Mouse (Mus musculus): ENCODE data around the gene Jak1. TPM values are rescaled to one million over a fixed set of nuclear protein-coding genes. Genes with fewer than 3 reads are reported as not detected.

The Jak1 gene
- polyA plus RNA-seq, 1 experiment from 2014 or later = 84.5 TPM

DNA sequence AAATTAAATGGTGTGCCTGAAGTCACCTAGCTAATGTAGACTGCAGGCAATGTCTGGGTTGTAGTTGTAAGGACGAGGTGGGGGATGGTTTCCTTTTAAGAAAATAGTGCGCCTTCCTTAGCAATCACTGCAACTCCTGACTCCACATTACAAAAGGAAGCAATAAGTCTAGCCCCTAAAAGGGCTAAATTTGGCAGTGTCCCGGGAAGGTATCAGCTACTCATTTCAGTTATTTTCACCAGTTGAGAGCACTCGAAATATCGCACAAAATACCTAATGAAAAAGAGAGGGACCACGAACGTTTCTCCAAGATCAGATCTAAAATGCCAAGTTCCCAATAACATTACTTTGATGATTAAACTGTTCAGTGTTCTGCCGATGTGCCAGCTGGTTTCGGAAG lies 28.6 kb upstream of the Jak1 start:
- peak overlapping the region; percentile 92; the same call in 1 of the 2 replicates for H3K27ac ChIP-seq
- H3K4me3 ChIP-seq (replicated peaks) = peak overlapping the region; percentile 50; the same call in 1 of the 2 replicates
- ATAC-seq (ENCODE audit: insufficient read depth, low FRiP score, low read depth) = no peak
- H3K27me3 ChIP-seq (replicated peaks) = no peaks in the 10 kb centered on the region
- H3K9me3 ChIP-seq = no peaks in the 10 kb centered on the region
- peaks cover 15% of the 10 kb centered on the region; the same call in 1 of the 2 replicates for H3K4me1 ChIP-seq
- no peaks in the 10 kb centered on the region for H3K36me3 ChIP-seq
- H3K4me2 ChIP-seq = peak overlapping the region; percentile 95
- H3K9ac ChIP-seq = no peak overlapping the region
- 59% methylated on average over 9 of the region's 9 CpGs for WGBS

DNA sequence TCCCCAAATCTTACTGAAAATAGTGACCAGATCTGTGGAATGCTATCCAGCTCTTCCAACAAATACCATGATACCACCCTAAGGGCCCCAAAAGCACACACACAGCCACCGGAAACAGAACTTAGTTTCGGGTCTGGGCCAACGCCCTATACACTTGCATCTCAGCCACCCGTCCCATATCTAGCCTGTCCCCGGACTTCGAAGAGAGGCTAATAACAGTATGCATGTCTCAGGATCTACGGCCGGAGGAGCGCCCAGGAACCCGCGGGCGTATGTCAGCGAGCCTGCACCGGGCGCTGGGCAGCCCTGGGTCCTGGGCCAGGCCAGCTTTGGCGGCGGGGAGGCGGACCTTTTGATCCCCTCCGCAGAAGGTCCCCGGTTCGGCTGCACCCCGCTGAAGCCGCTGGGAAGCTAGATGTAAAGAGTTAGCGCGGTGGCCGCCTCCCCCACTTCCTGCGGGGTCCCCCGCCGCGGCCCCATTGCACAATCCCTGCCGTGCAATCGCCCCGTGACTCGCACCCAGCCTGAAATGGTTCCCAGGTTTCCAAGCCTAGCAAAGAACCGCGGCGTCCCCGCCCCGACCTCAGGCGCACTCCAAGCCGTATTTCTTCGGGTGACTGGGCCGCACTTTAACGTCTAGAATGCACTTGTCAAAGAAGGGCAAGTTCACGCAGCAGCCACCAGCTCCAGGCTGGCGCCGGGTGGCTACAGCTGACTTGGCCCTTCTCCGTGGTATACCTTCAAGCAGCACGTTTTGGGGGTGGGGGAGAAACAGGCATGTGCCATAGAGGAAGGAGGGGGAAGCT lies 27.9 kb upstream of the Jak1 start:
- Histone ChIP-seq H3K9ac (peak overlapping the region; percentile 45), H3K36me3 (no peaks in the 10 kb centered on the region), H3K9me3 (no peaks in the 10 kb centered on the region), H3K4me3 (replicated peaks) (peak overlapping the region; percentile 50), H3K27ac (peak overlapping the region; percentile 92), H3K27me3 (replicated peaks) (no peaks in the 10 kb centered on the region), H3K4me2 (peak overlapping the region; percentile 95), H3K4me1 (peaks cover 15% of the 10 kb centered on the region; the same call in 1 of the 2 replicates)
- 4% methylated on average over 49 of the region's 49 CpGs for WGBS
- ATAC-seq (ENCODE audit: insufficient read depth, low FRiP score, low read depth) = peak; percentile 48; the same call in 1 of the 2 replicates

DNA sequence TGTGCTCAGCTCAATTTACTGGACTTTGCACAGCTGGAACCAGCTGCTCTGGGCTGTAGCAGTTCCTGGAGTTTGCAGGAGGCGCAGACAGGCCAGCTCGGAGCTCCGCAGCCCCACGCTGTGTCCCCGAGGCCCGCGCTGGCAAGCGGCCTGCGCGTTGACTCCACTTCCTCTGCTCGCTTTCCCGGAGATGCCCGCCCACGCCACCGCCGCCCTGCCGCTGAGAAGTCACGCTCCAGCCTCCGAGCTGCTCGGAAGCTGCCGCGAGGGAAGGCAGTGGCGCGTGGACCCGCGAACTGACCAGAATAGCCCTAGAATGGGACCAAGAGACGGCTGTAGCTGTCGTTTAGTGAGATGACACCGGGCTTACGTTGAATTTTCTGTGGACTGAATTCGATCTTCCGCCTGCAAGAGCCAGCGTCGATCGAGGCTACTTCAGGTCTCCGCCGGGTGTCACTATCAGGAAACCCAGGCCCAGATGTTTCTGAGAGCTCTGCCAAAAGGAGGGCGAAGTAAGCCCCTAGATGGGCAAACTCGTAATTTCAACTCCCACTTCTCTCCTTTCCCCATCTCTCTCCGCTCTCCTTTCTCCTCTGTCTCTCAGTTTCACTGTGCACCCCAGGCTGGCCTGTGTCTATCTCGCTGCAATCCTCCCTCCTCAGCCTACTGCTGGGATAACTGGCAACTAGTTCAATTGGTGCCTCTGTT lies 27.1 kb upstream of the Jak1 start:
- Histone ChIP-seq H3K9me3 (no peaks in the 10 kb centered on the region), H3K4me3 (replicated peaks) (peak overlapping the region; percentile 50), H3K27ac (peak overlapping the region; percentile 92), H3K4me1 (peaks cover 15% of the 10 kb centered on the region; the same call in 1 of the 2 replicates), H3K36me3 (no peaks in the 10 kb centered on the region), H3K27me3 (replicated peaks) (no peaks in the 10 kb centered on the region), H3K4me2 (peak overlapping the region; percentile 95), H3K9ac (peak overlapping the region; percentile 40; the same call in 1 of the 2 replicates)
- ATAC-seq (ENCODE audit: insufficient read depth, low FRiP score, low read depth) = peak; percentile 91
- 3% methylated on average over 41 of the region's 41 CpGs for WGBS

DNA sequence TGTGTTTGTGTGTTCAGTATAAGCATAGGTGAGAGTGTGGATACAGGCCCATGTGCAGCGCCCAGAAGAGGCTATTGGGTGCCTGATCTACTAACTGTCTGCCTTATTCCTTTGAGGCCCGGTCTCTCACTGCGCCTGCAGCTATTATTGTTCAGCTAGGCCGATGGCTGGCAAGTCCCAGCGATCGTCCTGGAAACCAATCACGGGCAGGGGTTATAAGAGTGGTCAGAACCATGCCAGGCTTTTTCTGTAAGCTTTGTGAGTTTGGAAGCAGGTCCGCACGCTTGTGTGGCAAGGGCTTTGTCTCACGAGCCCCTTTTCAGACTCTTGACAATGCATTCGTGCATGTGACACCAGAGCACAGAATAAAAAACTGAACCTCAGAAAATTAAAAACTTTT lies 23.2 kb upstream of the Jak1 start:
- Histone ChIP-seq H3K27me3 (replicated peaks) (no peaks in the 10 kb centered on the region), H3K4me3 (replicated peaks) (no peak overlapping the region), H3K9me3 (no peaks in the 10 kb centered on the region), H3K36me3 (no peaks in the 10 kb centered on the region), H3K4me2 (no peak overlapping the region), H3K9ac (no peak overlapping the region), H3K4me1 (peaks cover 15% of the 10 kb centered on the region; the same call in 1 of the 2 replicates), H3K27ac (no peak overlapping the region)
- ATAC-seq (ENCODE audit: insufficient read depth, low FRiP score, low read depth) = no peak
- 81% methylated on average over 11 of the region's 11 CpGs for WGBS

DNA sequence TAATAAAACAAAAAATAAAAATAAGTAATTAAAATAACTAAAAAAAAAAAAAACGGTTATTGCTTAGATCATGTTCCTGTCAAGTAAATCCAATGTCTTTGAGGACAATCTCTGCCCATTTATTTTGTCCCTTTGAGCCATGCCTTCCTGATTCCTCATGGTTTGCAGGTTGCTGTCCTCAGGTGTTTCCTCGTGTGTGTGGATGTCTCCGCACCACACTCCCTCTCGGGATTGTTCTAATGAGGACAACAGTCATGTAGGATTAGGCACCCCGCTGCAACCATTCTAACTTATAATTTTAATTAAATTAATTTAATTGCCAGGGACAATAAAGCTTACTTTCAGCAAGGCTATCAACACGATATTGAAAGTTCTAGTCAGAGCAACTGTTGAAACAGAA lies 21.5 kb upstream of the Jak1 start:
- Histone ChIP-seq H3K27ac (no peak overlapping the region), H3K9ac (no peak overlapping the region), H3K27me3 (replicated peaks) (no peaks in the 10 kb centered on the region), H3K4me2 (no peak overlapping the region), H3K4me3 (replicated peaks) (no peak overlapping the region), H3K36me3 (no peaks in the 10 kb centered on the region), H3K4me1 (peaks cover 4% of the 10 kb centered on the region; the same call in 1 of the 2 replicates), H3K9me3 (no peaks in the 10 kb centered on the region)
- no peak for ATAC-seq (ENCODE audit: insufficient read depth, low FRiP score, low read depth)
- 89% methylated on average over 6 of the region's 6 CpGs for WGBS

DNA sequence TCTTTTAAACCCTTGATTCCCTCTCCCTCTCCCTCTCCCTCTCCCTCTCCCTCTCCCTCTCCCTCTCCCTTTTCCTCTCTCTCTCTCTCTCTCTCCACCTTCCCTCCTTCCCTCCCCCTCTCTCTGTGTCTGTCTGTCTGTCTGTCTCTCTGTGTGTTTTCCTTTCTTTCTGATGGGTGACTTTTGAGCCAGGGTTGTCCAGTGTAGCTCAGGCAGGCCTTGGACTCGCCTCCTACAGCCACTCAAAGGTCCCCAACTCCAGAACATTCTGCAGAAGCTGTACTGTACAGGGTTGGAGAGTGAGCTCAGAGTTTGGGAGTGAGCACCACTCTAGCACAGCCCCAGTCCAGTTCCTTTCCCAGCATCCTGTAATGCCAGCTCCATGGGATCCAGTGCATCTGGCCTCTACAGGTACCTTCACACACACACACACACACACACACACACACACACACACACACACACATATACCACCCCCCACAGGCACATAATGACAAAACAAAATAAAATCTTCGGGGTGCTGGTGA lies 20.9 kb upstream of the Jak1 start:
- Histone ChIP-seq H3K36me3 (no peaks in the 10 kb centered on the region), H3K9me3 (no peaks in the 10 kb centered on the region), H3K27me3 (replicated peaks) (no peaks in the 10 kb centered on the region), H3K4me3 (replicated peaks) (no peak overlapping the region), H3K4me2 (no peak overlapping the region), H3K4me1 (no peaks in the 10 kb centered on the region; the same call in 1 of the 2 replicates), H3K27ac (no peak overlapping the region), H3K9ac (no peak overlapping the region)
- ATAC-seq (ENCODE audit: insufficient read depth, low FRiP score, low read depth) = no peak
- 77% methylated on average over 2 of the region's 2 CpGs for WGBS

DNA sequence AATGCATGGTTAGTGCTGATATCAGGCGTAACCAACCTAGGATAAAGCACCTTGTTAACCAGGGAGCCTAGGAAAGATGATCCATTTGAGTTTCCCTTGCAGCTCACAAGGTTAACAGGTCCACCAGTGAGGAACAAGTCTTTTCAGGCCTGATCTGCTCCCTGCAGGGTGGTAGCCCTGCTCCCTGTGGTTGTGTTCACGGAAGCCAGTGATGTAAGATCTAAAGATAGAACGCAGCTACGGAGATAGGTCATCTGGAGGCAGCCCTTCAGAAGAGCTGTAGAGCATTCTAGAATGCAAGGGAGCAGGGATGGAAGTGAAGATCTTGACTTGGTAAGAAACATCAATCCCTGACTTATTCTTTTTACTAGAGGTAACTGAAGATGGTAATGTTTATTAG lies 18.9 kb upstream of the Jak1 start:
- Histone ChIP-seq H3K4me1 (no peaks in the 10 kb centered on the region), H3K36me3 (no peaks in the 10 kb centered on the region), H3K4me3 (replicated peaks) (no peak overlapping the region), H3K9me3 (no peaks in the 10 kb centered on the region), H3K27ac (no peak overlapping the region), H3K27me3 (replicated peaks) (no peaks in the 10 kb centered on the region), H3K9ac (no peak overlapping the region), H3K4me2 (no peak overlapping the region)
- 75% methylated on average over 4 of the region's 4 CpGs for WGBS
- no peak for ATAC-seq (ENCODE audit: insufficient read depth, low FRiP score, low read depth)

DNA sequence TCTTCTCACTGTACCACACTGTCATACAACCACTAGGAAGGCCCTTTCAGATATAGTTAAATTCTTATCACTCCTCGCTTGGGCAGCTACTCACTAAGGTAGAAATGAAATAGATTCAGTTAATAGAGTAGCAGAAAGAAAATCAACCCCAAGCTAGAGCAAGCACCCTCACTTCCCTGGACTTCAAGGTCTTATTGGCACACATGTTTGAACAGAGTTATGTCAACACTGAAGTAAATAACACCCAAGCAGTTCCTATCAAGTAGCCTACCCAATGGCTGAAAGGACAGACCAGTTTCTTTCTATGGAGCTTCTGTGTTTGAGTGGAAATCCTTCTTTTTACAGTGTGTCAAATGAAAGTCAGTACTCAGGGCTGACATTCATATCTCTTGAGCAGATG lies 17.2 kb upstream of the Jak1 start:
- Histone ChIP-seq H3K4me3 (replicated peaks) (no peak overlapping the region), H3K4me1 (no peaks in the 10 kb centered on the region), H3K4me2 (no peak overlapping the region), H3K9ac (no peak overlapping the region), H3K27me3 (replicated peaks) (no peaks in the 10 kb centered on the region), H3K9me3 (no peaks in the 10 kb centered on the region), H3K36me3 (no peaks in the 10 kb centered on the region), H3K27ac (no peak overlapping the region)
- peak; percentile 53; the same call in 1 of the 2 replicates for ATAC-seq (ENCODE audit: insufficient read depth, low FRiP score, low read depth)
- WGBS = 50% methylated on average over 1 of the region's 1 CpGs

DNA sequence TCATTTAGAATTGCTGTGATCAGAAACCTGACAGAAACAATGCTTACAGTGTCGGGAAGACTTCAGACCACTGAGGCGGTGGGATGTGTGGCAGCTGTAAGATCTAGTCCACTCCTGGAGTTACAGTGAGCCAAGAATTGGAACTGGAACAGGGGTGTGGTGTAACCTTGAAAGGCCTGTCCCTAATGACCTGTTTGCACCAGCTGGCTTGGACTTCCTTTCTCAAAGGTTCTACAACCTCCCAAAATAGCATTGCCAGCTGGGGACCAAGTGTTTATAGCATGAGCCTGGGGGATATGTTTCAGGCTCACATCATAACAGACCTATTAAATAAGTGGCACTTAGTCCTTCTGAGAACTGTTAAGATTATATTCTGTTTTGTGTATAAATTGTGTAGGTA lies 15.0 kb upstream of the Jak1 start:
- H3K4me1 ChIP-seq = no peaks in the 10 kb centered on the region
- WGBS = 66% methylated on average over 2 of the region's 2 CpGs

DNA sequence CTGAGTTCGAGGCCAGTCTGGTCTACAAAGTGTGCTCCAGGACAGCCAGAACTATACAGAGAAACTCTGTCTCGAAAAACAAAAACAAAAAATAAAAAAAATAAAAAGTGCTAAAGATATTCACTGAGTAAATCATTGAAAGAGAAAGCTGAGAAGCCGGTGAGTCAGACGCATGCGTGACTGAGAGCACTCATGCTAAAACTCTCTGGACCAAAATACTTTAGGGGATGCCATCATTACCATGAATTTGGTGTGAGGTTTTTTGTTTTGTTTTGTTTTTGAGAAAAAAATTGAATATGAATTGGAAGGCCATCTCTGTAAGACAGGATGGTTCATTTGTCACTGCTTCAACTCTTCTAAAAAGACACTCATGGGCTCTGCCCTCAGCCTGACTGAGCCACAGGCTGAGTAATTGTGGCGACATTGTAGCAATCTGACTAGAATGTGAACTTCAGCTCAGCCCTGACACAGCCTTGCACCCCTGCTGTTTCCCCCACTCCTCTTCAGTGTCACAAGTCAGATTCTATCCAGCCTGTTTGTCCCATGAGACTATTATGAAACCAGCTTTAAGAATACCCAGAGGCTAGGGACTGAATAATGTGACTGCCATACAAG lies 11.5 kb upstream of the Jak1 start:
- no peak overlapping the region for H3K27ac ChIP-seq
- no peaks in the 10 kb centered on the region for H3K36me3 ChIP-seq
- 81% methylated on average over 6 of the region's 6 CpGs for WGBS
- no peak overlapping the region for H3K4me2 ChIP-seq
- no peaks in the 10 kb centered on the region for H3K9me3 ChIP-seq
- ATAC-seq (ENCODE audit: insufficient read depth, low FRiP score, low read depth) = no peak
- no peaks in the 10 kb centered on the region for H3K4me1 ChIP-seq
- no peak overlapping the region for H3K9ac ChIP-seq
- no peaks in the 10 kb centered on the region for H3K27me3 ChIP-seq (replicated peaks)
- no peak overlapping the region for H3K4me3 ChIP-seq (replicated peaks)

More for the DNA sequence above, 15.0 kb upstream of the Jak1 start:
- Histone ChIP-seq H3K36me3 (no peaks in the 10 kb centered on the region), H3K4me2 (no peak overlapping the region), H3K4me3 (replicated peaks) (no peak overlapping the region), H3K9ac (no peak overlapping the region), H3K9me3 (no peaks in the 10 kb centered on the region), H3K27me3 (replicated peaks) (no peaks in the 10 kb centered on the region), H3K27ac (no peak overlapping the region)
- ATAC-seq (ENCODE audit: insufficient read depth, low FRiP score, low read depth) = no peak

DNA sequence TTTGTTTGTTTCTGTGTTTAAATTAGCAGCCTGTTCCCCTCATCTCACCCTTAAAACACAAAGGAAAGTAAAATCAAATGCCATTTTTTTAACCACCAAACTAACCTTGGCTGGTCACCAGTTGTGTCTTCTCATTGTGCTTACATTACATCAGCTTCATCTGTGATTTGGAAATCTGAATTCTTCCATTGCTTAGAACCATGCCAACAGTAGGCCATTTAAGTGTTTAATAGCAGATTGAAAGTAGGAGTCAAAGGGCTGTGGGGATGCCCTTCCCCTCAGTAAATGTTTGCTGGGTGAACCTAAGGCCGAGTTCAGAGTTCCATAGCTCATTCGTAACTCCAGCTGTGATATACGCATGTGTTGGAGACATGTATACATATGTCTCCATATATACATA lies 10.8 kb upstream of the Jak1 start:
- no peak overlapping the region for H3K4me2 ChIP-seq
- WGBS = 78% methylated on average over 3 of the region's 3 CpGs
- no peak overlapping the region for H3K27ac ChIP-seq
- no peaks in the 10 kb centered on the region for H3K27me3 ChIP-seq (replicated peaks)
- no peak overlapping the region for H3K4me3 ChIP-seq (replicated peaks)
- no peaks in the 10 kb centered on the region for H3K36me3 ChIP-seq
- H3K9me3 ChIP-seq = no peaks in the 10 kb centered on the region
- no peak overlapping the region for H3K9ac ChIP-seq
- no peak for ATAC-seq (ENCODE audit: insufficient read depth, low FRiP score, low read depth)
- H3K4me1 ChIP-seq = no peaks in the 10 kb centered on the region
